Mouse (Mus musculus): ENCODE data around the gene Flvcr2. TPM values are rescaled to one million over a fixed set of nuclear protein-coding genes. Genes with fewer than 3 reads are reported as not detected.

Flvcr2 gene
- polyA plus RNA-seq, 1 experiment from 2014 or later = 2.5 TPM

DNA sequence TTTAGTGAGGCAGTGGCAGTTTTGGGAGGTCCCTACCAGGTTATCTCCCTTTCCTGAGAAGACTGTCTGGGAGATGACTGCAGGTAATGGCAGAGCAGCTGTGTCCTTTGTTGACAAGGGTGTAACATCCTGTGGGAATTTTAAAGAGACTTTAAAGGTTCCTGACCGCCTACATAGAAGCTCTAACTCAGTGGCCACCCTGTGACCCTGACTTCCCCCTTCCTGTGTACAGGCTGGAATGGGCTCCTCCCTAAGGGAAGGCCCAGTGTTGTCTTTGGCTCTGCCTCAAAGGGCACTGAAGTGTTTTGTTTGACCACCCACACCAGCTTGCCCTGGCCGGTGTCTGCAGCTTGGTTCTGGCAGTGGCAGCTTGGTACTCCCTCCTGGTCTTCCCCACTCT lies 67.3 kb downstream of the Flvcr2 start:
- no peak for ATAC-seq (ENCODE audit: low FRiP score, low read depth)
- no peak overlapping the region for H3K9ac ChIP-seq (replicated peaks)
- peaks cover 1% of the 10 kb centered on the region; the same call in 1 of the 2 replicates for H3K4me1 ChIP-seq
- no peak overlapping the region for H3K4me2 ChIP-seq (replicated peaks)
- no peaks in the 10 kb centered on the region for H3K27me3 ChIP-seq
- H3K9me3 ChIP-seq = no peaks in the 10 kb centered on the region
- H3K27ac ChIP-seq (replicated peaks) = no peak overlapping the region
- 83% methylated on average over 2 of the region's 2 CpGs for WGBS
- peaks cover 61% of the 10 kb centered on the region for H3K36me3 ChIP-seq
- H3K4me3 ChIP-seq = no peak overlapping the region

DNA sequence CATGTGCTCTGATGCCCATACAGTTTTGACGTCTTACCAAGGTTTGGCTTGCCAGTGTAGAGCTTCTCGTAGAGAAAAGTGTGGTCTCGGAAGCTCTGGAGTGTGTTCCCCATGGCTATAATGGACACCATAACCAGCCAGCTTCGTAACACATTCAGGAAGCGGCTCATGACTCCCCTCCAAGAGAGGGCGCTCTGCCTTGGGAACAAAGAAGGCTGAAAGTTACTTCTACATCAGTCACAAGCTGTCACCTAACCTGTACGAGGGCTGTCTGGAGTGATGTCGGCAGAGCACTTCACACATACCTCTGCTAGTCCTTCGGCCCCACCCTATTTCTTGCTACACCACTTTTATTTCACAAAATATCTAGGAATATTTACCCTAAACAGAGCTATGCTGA lies 75.7 kb downstream of the Flvcr2 start:
- H3K27ac ChIP-seq (replicated peaks) = no peak overlapping the region
- H3K27me3 ChIP-seq = no peaks in the 10 kb centered on the region
- H3K4me1 ChIP-seq = peaks cover 21% of the 10 kb centered on the region
- no peak overlapping the region for H3K4me3 ChIP-seq
- H3K36me3 ChIP-seq = peaks cover 27% of the 10 kb centered on the region
- H3K9me3 ChIP-seq = no peaks in the 10 kb centered on the region
- ATAC-seq (ENCODE audit: low FRiP score, low read depth) = no peak
- WGBS = 76% methylated on average over 9 of the region's 9 CpGs
- H3K9ac ChIP-seq (replicated peaks) = no peak overlapping the region
- no peak overlapping the region for H3K4me2 ChIP-seq (replicated peaks)

DNA sequence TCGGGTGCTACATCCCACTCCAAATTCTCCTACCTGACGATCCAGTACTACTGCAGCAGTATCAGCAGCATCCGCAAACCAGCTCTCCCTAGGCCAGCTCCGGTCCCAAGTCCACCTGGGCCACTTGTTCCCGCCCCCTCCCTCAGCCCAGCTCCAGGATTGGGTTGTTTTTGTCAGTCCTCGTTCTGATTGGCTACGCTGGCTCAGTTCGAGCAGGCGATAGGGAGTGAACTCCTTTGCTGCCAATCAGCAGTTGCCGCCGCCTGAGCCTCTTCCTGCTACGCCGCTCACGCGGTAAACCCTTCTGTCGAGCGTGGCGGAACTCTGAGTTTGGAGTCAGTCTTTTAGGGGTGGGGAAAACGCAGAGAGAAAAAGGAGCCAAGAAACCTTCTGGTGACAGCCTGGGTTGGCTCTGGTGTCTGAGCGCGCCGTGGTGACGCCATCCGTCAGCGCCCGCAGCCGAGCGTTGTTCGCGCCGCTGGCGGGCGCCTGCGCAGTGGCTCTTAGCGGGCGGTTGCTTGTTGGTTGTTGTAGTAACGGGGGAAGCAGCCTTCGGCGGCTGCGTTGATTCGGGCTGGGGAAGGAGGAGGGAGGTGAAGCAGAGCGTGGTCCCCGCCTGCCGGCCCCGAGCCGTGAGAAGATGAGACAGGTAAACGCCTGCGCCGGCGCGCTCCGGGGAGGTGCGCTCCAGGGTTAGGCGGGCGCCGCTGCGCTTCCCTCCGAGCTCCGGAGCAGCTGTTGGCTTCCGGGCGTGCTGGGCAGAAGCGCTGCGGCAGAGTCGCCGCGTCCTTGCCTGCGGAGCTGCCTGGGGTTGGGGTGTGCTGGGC lies 78.3 kb downstream of the Flvcr2 start, which contains the start of the genes Erg28 and Ttll5:
Gene Erg28, minus strand, starts transcription at position 113 of the 827 bp plus-strand sequence.
Gene Ttll5, plus strand, starts transcription at position 222 of the 827 bp plus-strand sequence.
- peak; percentile 99 for ATAC-seq (ENCODE audit: low FRiP score, low read depth)
- Histone ChIP-seq H3K36me3 (peaks cover 16% of the 10 kb centered on the region), H3K4me3 (peak within 1 kb of the TSS; percentile 86), H3K9ac (replicated peaks) (peak within 1 kb of the TSS; percentile 80), H3K4me1 (peaks cover 16% of the 10 kb centered on the region), H3K9me3 (no peaks in the 10 kb centered on the region), H3K27me3 (no peaks in the 10 kb centered on the region), H3K27ac (replicated peaks) (peak within 1 kb of the TSS; percentile 95), H3K4me2 (replicated peaks) (peak within 1 kb of the TSS; percentile 81)
- WGBS = 1% methylated on average over 65 of the region's 67 CpGs

DNA sequence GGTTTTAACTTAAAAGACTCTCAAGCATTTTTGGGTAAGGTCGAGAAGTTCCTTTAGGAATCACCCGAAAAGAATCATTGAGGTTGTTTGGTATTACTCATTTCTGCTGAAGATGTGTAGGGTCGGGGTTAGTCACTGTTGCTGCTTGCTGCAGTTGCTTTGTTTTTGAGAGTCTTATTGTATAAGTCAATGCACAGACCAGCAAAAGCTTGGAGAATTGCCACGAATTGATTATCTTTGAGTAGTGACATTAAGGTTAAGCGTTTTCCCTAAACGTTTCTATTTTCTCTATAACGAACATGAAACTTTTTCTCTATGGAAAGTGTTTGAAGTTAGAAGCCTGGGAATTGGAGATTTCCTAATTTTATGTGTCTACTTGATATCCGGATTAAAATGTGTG lies 79.0 kb downstream of the Flvcr2 start:
- peak overlapping the region; percentile 95 for H3K27ac ChIP-seq (replicated peaks)
- ATAC-seq (ENCODE audit: low FRiP score, low read depth) = no peak
- no peaks in the 10 kb centered on the region for H3K27me3 ChIP-seq
- H3K4me1 ChIP-seq = peaks cover 16% of the 10 kb centered on the region
- no peaks in the 10 kb centered on the region for H3K9me3 ChIP-seq
- H3K4me2 ChIP-seq (replicated peaks) = peak overlapping the region; percentile 81
- peaks cover 15% of the 10 kb centered on the region for H3K36me3 ChIP-seq
- WGBS = 13% methylated on average over 8 of the region's 8 CpGs
- peak overlapping the region; percentile 80 for H3K9ac ChIP-seq (replicated peaks)
- H3K4me3 ChIP-seq = peak overlapping the region; percentile 86

DNA sequence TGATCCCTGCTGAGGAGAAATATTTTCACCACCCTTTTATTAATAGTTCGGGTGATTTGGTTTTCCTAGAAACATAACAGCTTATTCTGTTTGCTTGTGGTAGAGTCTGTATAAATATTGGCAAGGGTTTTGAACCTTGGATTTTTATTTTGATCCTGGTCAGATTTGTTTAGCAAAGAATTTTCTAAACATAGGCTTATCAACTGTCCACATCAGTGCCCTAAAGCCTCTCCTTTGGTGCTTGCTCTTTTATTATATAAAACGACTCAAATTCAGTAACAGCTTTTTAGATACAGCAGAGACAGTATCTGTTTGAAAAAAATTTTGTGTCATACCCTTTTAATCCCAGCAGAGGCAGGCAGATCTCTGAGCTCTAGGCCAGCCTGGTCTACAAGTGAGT lies 79.5 kb downstream of the Flvcr2 start:
- Histone ChIP-seq H3K27me3 (no peaks in the 10 kb centered on the region), H3K9ac (replicated peaks) (no peak overlapping the region), H3K4me1 (peaks cover 16% of the 10 kb centered on the region), H3K4me3 (no peak overlapping the region), H3K27ac (replicated peaks) (no peak overlapping the region), H3K4me2 (replicated peaks) (peak overlapping the region; percentile 81), H3K9me3 (no peaks in the 10 kb centered on the region), H3K36me3 (peaks cover 14% of the 10 kb centered on the region)
- WGBS = 80% methylated on average over 2 of the region's 2 CpGs
- no peak for ATAC-seq (ENCODE audit: low FRiP score, low read depth)

DNA sequence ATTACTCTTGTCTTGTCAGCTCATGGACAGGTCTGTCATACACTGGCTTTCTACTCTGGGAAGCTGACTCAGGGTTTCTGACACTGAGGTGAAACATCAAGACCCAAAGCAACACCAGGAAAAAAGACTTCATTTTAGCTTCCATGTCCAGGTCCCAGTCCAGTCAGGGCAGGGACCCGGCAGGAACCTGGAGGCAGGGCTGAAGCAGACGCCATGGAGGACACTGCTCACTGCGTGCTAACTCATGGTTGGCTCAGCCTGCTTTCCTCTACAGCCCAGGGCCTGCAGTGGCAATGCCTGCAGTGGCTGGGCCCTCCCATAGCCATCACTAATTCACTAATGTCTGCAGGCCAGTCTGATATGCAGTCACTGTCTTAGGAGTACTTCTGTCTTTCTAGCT lies 82.5 kb downstream of the Flvcr2 start:
- no peak for ATAC-seq (ENCODE audit: low FRiP score, low read depth)
- H3K27ac ChIP-seq (replicated peaks) = no peak overlapping the region
- peaks cover 13% of the 10 kb centered on the region; the same call in 1 of the 2 replicates for H3K36me3 ChIP-seq
- H3K9me3 ChIP-seq = no peaks in the 10 kb centered on the region
- 94% methylated on average over 3 of the region's 3 CpGs for WGBS
- no peaks in the 10 kb centered on the region for H3K27me3 ChIP-seq
- peaks cover 2% of the 10 kb centered on the region for H3K4me1 ChIP-seq
- H3K4me2 ChIP-seq (replicated peaks) = no peak overlapping the region
- no peak overlapping the region for H3K9ac ChIP-seq (replicated peaks)
- H3K4me3 ChIP-seq = no peak overlapping the region

DNA sequence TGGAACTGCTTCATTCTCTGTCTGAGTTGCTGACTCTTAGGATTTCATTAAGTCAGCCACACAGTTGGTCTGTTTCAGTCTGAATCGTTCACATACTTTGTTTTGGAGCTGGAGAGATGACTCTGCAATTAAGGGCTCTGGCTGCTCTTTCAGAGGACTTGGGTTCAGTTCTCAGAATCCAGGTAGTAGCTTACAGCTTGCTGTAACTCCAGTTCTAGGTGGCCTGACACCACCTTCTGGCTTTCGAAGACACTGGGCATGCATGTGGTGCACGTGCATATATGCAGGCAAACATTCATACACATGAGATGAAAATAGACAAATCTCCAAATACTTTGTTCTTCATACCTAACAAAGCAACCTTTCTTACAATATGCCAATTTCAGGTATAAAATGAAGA lies 83.5 kb downstream of the Flvcr2 start:
- H3K4me1 ChIP-seq = 0 out of 2 replicates have a peak, but pooled peaks cover 1% of the 10 kb centered on the region
- no peaks in the 10 kb centered on the region for H3K27me3 ChIP-seq
- no peak overlapping the region for H3K9ac ChIP-seq (replicated peaks)
- H3K4me2 ChIP-seq (replicated peaks) = no peak overlapping the region
- WGBS = 91% methylated on average over 3 of the region's 3 CpGs
- no peaks in the 10 kb centered on the region for H3K9me3 ChIP-seq
- no peak overlapping the region for H3K4me3 ChIP-seq
- ATAC-seq (ENCODE audit: low FRiP score, low read depth) = no peak
- peaks cover 16% of the 10 kb centered on the region; the same call in 1 of the 2 replicates for H3K36me3 ChIP-seq
- H3K27ac ChIP-seq (replicated peaks) = no peak overlapping the region

DNA sequence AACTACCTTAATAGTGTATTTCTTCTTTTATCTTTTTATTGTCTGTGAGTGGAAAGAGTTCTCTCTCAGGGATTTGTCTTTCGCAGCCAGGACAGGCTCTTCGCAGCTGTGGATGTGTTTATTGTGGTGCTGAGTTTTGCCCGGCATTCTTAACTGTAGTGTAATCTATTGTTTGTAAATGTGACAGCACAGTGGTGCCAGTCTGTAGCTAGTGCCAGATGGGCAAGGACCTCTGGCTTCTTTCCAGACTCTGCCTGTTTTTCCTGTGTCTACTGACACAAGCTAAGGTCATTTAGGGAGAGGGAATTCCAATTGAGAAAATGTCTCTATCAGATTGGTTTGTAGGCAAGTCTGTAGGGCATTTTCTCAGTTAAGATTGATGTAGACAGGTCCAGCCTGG lies 84.4 kb downstream of the Flvcr2 start:
- WGBS = 94% methylated on average over 3 of the region's 3 CpGs
- H3K36me3 ChIP-seq = peaks cover 16% of the 10 kb centered on the region; the same call in 1 of the 2 replicates

DNA sequence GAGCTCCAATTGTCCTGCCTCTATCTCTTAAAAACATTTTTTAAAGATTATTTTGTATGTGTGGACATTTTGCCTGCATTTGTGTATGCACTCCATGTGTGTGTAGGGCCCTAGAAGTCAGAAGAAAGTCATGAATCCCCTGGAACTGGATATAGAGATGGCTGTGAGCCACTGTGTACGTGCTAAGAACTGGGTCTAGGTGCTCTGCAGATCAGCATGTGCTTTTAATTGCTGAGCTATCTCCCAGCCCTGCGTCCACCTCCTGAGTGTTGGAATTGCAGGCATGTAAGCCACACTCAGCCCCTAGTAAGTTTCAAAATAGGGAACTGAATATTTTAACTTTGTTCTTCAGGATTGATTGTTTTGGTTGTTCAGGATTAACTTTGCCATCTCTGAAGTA lies 88.2 kb downstream of the Flvcr2 start:
- 88% methylated on average over 2 of the region's 2 CpGs for WGBS
- H3K9ac ChIP-seq (replicated peaks) = no peak overlapping the region
- 0 out of 2 replicates have a peak, but pooled peaks cover 3% of the 10 kb centered on the region for H3K4me1 ChIP-seq
- H3K27me3 ChIP-seq = no peaks in the 10 kb centered on the region
- peaks cover 11% of the 10 kb centered on the region; the same call in 1 of the 2 replicates for H3K36me3 ChIP-seq
- ATAC-seq (ENCODE audit: low FRiP score, low read depth) = no peak
- no peak overlapping the region for H3K4me2 ChIP-seq (replicated peaks)
- H3K4me3 ChIP-seq = no peak overlapping the region
- no peak overlapping the region for H3K27ac ChIP-seq (replicated peaks)
- no peaks in the 10 kb centered on the region for H3K9me3 ChIP-seq

More for the DNA sequence above, 84.4 kb downstream of the Flvcr2 start:
- H3K27me3 ChIP-seq = no peaks in the 10 kb centered on the region
- H3K4me3 ChIP-seq = no peak overlapping the region
- no peaks in the 10 kb centered on the region for H3K9me3 ChIP-seq
- 0 out of 2 replicates have a peak, but pooled peaks cover 3% of the 10 kb centered on the region for H3K4me1 ChIP-seq
- no peak overlapping the region for H3K9ac ChIP-seq (replicated peaks)
- ATAC-seq (ENCODE audit: low FRiP score, low read depth) = no peak
- H3K4me2 ChIP-seq (replicated peaks) = no peak overlapping the region
- no peak overlapping the region for H3K27ac ChIP-seq (replicated peaks)

DNA sequence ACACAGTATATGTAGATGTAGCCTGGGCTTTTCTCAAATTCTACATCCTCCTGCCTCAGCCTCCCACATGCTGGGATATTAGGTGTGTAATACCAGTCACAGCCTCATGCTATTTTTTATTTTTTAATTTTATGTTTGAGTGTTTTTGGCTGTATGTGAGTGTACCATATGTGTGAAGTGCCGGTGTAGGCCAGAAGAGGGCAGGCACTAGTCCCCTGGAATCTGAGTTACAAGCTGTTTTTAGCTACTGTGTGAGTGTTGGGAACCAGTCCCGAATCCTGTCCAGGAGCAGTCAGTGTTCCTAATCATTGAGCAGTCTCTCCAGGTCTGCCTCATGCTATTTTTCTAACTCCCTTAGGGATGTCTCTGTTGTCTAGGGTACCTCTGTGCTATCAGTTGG lies 91.4 kb downstream of the Flvcr2 start:
- Histone ChIP-seq H3K27me3 (no peaks in the 10 kb centered on the region), H3K36me3 (0 out of 2 replicates have a peak, but pooled peaks cover 11% of the 10 kb centered on the region), H3K4me2 (replicated peaks) (no peak overlapping the region), H3K4me1 (0 out of 2 replicates have a peak, but pooled peaks cover 3% of the 10 kb centered on the region), H3K9ac (replicated peaks) (no peak overlapping the region), H3K27ac (replicated peaks) (no peak overlapping the region), H3K4me3 (no peak overlapping the region), H3K9me3 (no peaks in the 10 kb centered on the region)
- 92% methylated on average over 2 of the region's 2 CpGs for WGBS
- no peak for ATAC-seq (ENCODE audit: low FRiP score, low read depth)

DNA sequence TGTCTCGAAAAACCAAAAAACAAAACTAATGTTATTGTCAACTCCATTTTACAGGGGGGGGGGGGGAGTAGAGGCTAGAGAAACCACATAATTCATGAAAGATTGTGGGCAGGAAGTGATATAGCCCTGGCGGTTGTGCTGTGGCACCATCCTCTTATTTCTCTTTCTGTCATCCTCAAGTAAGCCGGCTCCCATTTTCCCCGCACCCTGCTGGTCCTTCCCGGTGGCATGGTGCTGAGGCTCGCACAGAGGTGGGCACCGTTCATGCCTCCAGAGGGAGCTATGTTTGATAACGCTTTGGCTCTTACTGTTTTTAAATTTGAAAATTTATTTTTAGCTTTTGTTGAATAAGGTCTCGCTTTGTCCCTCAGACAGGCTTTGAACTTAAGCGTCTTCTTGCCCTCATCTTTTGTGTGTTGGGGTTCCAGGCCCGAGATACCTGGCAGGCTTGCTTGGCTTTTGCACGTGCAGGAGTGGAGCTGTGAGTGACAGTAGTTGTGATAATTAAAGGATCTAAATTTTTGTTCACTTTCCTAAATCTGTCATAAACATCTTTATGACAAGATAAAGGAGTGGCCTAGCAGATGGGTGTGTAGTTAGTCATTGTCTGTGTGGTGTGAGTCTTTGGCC lies 93.1 kb downstream of the Flvcr2 start:
- no peak for ATAC-seq (ENCODE audit: low FRiP score, low read depth)
- no peak overlapping the region for H3K4me2 ChIP-seq (replicated peaks)
- 93% methylated on average over 12 of the region's 12 CpGs for WGBS
- no peak overlapping the region for H3K4me3 ChIP-seq
- H3K27ac ChIP-seq (replicated peaks) = no peak overlapping the region
- H3K27me3 ChIP-seq = no peaks in the 10 kb centered on the region
- H3K9ac ChIP-seq (replicated peaks) = no peak overlapping the region
- H3K36me3 ChIP-seq = peaks cover 7% of the 10 kb centered on the region; the same call in 1 of the 2 replicates
- 0 out of 2 replicates have a peak, but pooled peaks cover 3% of the 10 kb centered on the region for H3K4me1 ChIP-seq
- no peaks in the 10 kb centered on the region for H3K9me3 ChIP-seq
